Mouse (Mus musculus): ENCODE data around the gene Tpmt. TPM values are rescaled to one million over a fixed set of nuclear protein-coding genes. Genes with fewer than 3 reads are reported as not detected.

The Tpmt gene
- polyA plus RNA-seq, 1 experiment from 2014 or later, result 23.6 TPM

DNA sequence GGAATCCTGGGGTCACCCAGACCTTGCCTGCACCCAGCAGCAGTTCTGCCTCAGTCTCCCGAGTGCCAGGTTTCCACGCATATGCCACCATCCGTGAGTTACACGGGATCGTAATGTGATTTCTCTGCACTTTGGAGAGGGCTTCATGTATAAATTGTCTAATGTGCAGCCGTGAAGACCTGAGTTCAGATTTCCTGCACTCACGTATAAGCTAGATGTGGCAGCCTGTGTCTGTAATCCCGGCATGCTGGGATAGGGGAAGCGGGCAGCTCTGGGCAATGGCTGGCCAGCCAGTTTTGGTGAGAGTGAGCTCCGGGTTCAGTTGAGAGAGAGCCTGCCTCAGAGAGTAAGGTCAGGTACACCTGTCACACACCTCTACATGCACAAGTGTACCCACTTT lies 22.0 kb upstream of the Tpmt start:
- no peak for ATAC-seq (replicated peaks)
- H3K27ac ChIP-seq (replicated peaks), result no peak overlapping the region
- H3K4me2 ChIP-seq (replicated peaks), result no peak overlapping the region
- no peaks in the 10 kb centered on the region for H3K9me3 ChIP-seq
- no peak overlapping the region for H3K4me3 ChIP-seq
- H3K27me3 ChIP-seq, result no peaks in the 10 kb centered on the region
- no peak overlapping the region for H3K9ac ChIP-seq (replicated peaks)
- H3K4me1 ChIP-seq, result no peaks in the 10 kb centered on the region
- peaks cover 48% of the 10 kb centered on the region for H3K36me3 ChIP-seq
- 97% methylated on average over 10 of the region's 10 CpGs for WGBS

DNA sequence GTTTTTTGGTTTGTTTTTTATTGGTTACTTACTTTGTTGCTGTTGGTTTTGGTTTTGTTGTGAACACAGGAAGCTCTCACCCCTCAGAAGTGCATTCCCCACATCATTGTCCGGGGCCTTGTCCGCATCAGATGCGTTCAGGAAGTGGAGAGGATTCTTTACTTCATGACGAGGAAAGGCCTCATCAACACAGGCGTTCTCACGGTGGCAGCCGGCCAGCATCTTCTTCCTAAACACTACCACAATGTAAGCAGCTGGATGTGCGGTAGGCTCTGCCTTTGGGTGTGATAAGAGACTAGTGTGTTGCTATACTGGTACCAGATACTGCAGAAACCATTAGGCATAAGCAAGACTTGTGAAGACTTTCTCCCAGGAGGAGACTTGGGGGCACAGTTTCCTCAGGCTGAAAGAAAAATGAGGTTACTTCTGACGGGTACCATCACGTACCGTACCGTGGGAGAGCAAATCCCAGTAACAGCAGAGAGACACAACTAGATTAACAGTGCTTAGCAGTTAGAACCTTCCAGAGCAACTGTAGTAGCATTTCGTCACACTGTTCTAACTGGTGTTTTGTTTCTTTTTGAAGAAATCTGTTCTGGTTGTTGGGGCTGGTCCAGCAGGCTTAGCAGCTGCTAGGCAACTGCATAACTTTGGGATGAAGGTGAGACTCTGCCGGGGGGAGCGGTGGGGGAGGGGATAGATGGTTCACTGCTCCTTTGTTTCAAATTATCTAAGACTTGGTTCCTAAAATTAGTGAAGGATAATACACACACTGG lies 19.6 kb upstream of the Tpmt start:
- no peak overlapping the region for H3K9ac ChIP-seq (replicated peaks)
- no peak overlapping the region for H3K4me2 ChIP-seq (replicated peaks)
- H3K36me3 ChIP-seq, result peaks cover 63% of the 10 kb centered on the region
- H3K9me3 ChIP-seq, result no peaks in the 10 kb centered on the region
- H3K4me3 ChIP-seq, result no peak overlapping the region
- WGBS, result 85% methylated on average over 15 of the region's 15 CpGs
- H3K27me3 ChIP-seq, result no peaks in the 10 kb centered on the region
- no peak overlapping the region for H3K27ac ChIP-seq (replicated peaks)
- no peaks in the 10 kb centered on the region for H3K4me1 ChIP-seq
- ATAC-seq (replicated peaks), result no peak

DNA sequence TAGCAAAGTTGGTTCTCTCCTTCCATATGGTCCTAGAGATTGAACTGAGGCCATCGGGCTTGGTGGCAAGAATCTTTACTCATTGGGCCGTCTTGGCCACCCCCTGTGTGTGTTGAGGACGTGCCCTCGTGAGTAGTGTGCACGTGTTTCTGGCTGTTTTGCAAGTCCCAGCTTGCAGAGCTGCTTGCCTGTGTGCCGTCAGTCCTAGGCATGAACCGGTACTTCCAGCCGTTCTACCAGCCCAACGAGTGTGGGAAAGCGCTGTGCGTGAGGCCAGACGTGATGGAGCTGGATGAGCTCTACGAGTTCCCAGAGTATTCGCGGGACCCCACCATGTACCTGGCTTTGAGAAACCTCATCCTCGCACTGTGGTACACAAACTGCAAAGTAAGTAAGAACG lies 18.2 kb upstream of the Tpmt start:
- WGBS, result 92% methylated on average over 17 of the region's 17 CpGs
- no peak for ATAC-seq (replicated peaks)

DNA sequence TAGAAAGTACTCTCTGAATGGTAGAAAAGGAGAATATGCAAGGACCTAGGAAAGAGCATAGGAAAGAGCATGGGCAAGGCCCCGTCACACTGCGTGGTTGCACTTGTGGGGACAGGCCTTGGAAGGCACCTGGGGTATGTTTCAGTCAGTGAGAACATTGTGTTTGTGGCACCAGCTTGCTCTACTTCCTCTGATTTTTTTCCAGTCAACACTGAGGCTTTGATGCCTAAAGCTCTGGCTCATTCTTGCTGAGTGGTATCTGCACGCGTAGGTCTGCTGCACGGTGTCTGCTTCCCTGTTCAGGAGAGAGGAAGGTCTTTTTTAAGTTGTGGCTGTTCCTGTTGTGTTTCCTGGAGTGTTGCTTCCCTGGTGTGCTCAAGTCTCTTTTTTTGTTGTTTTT lies 12.2 kb upstream of the Tpmt start:
- peaks cover 42% of the 10 kb centered on the region for H3K36me3 ChIP-seq
- H3K4me2 ChIP-seq (replicated peaks), result no peak overlapping the region
- no peak for ATAC-seq (replicated peaks)
- WGBS, result 91% methylated on average over 5 of the region's 5 CpGs
- no peak overlapping the region for H3K4me3 ChIP-seq
- peaks cover 6% of the 10 kb centered on the region; the same call in 1 of the 2 replicates for H3K4me1 ChIP-seq
- no peak overlapping the region for H3K9ac ChIP-seq (replicated peaks)
- no peaks in the 10 kb centered on the region for H3K9me3 ChIP-seq
- H3K27me3 ChIP-seq, result no peaks in the 10 kb centered on the region
- no peak overlapping the region for H3K27ac ChIP-seq (replicated peaks)

More for the DNA sequence above, 18.2 kb upstream of the Tpmt start:
- Histone ChIP-seq H3K27me3 (no peaks in the 10 kb centered on the region), H3K9me3 (no peaks in the 10 kb centered on the region), H3K36me3 (peaks cover 67% of the 10 kb centered on the region), H3K27ac (replicated peaks) (no peak overlapping the region), H3K4me1 (no peaks in the 10 kb centered on the region), H3K4me2 (replicated peaks) (no peak overlapping the region), H3K9ac (replicated peaks) (no peak overlapping the region), H3K4me3 (no peak overlapping the region)

DNA sequence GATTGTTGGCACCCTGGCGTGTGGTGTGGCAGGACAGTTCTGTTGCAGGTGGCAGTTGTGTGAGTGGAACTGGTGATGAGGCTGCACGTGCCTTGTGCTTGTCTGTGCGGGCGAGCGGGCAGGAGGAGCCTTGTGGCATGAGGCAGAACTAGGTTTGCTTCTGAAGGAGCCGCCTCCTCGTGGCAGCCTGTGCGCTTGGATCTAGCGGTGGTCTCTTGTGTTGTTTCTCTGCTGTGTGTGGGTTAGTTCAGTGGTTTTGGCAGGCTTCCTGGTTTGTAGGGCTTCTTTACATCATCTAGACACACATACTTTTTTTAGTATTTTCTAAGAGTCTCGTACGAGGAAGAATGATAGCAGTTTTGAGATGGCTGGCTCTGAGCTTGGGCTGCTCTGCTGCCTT lies 11.6 kb upstream of the Tpmt start:
- Histone ChIP-seq H3K4me3 (no peak overlapping the region), H3K36me3 (peaks cover 44% of the 10 kb centered on the region), H3K4me2 (replicated peaks) (no peak overlapping the region), H3K4me1 (peaks cover 6% of the 10 kb centered on the region; the same call in 1 of the 2 replicates), H3K9me3 (no peaks in the 10 kb centered on the region), H3K9ac (replicated peaks) (no peak overlapping the region), H3K27ac (replicated peaks) (no peak overlapping the region), H3K27me3 (no peaks in the 10 kb centered on the region)
- ATAC-seq (replicated peaks), result no peak
- WGBS, result 82% methylated on average over 11 of the region's 11 CpGs

DNA sequence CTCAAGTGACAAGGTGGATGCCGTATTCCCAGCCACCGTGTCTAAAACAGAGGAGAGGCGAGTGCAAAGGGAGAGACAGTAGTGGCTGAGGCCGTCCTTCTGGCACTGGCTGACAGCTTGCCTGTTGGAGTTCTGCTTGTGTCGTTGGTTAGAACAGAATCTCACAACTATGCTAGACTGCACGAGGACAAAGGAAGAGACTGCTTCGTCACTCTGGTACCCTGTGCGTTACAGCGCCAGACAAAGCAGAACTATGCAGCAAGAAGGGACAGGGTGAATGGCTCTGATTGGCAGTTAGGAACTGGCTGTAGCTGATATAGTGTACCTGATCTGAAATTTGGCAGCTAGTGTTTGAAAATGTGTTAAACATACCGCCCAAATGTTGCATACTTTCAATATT lies 9.4 kb upstream of the Tpmt start:
- Histone ChIP-seq H3K4me3 (no peak overlapping the region), H3K9me3 (no peaks in the 10 kb centered on the region), H3K36me3 (peaks cover 44% of the 10 kb centered on the region), H3K4me1 (peaks cover 6% of the 10 kb centered on the region; the same call in 1 of the 2 replicates), H3K9ac (replicated peaks) (no peak overlapping the region), H3K27me3 (no peaks in the 10 kb centered on the region), H3K27ac (replicated peaks) (peak overlapping the region; percentile 52), H3K4me2 (replicated peaks) (no peak overlapping the region)
- 22% methylated on average over 10 of the region's 10 CpGs for WGBS
- peak; percentile 78; the same call in 1 of the 2 replicates for ATAC-seq (replicated peaks)

DNA sequence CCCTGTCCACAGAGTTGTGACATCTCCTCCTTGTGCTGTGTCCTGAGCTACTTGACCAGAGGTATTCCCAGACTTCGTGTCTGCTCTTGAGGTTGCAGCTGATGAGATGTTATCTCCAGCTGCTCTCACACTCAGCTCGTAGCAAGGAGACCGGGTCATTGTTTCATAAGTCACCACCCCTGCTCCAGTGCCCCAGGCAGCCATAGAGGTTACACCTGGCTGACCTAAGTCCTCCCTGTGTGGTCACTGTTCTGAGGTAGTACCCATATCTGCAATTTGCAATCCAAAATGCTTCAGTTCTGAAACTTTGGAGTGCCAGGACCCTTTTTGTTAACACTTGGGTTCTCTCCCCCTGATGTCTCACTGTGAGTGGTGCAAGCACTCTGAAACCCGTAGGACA lies 5.5 kb upstream of the Tpmt start:
- Histone ChIP-seq H3K27me3 (no peaks in the 10 kb centered on the region), H3K9ac (replicated peaks) (no peak overlapping the region), H3K4me2 (replicated peaks) (no peak overlapping the region), H3K4me3 (no peak overlapping the region), H3K9me3 (no peaks in the 10 kb centered on the region), H3K4me1 (peaks cover 6% of the 10 kb centered on the region), H3K27ac (replicated peaks) (no peak overlapping the region), H3K36me3 (peaks cover 41% of the 10 kb centered on the region)
- 86% methylated on average over 4 of the region's 4 CpGs for WGBS
- no peak for ATAC-seq (replicated peaks)

DNA sequence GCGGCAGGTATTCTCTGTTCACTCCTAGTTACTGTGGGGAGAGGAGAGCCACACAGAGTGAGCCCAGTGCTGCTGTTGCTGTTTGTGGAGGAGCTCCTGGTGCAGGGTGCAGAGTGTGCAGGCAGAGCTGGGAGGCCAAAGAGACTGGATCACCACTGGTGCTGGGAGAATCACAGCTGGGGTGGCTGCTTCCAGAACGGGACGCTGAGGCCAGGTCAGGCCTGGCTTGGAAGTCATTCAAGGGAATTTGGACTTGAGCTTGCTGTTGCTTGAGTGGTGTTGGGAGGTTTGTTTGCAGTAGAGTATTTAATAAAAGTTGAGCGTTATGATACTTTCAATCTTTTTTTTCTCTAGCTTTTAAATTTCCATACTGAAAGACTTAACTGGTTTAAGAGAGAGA lies 3.5 kb upstream of the Tpmt start:
- H3K4me3 ChIP-seq, result no peak overlapping the region
- no peaks in the 10 kb centered on the region for H3K9me3 ChIP-seq
- no peak overlapping the region for H3K4me2 ChIP-seq (replicated peaks)
- no peak overlapping the region for H3K27ac ChIP-seq (replicated peaks)
- no peak for ATAC-seq (replicated peaks)
- no peak overlapping the region for H3K9ac ChIP-seq (replicated peaks)
- H3K27me3 ChIP-seq, result no peaks in the 10 kb centered on the region
- whole genome bisulfite sequencing, result 93% methylated on average over 4 of the region's 4 CpGs
- H3K4me1 ChIP-seq, result peaks cover 11% of the 10 kb centered on the region
- H3K36me3 ChIP-seq, result peaks cover 35% of the 10 kb centered on the region

DNA sequence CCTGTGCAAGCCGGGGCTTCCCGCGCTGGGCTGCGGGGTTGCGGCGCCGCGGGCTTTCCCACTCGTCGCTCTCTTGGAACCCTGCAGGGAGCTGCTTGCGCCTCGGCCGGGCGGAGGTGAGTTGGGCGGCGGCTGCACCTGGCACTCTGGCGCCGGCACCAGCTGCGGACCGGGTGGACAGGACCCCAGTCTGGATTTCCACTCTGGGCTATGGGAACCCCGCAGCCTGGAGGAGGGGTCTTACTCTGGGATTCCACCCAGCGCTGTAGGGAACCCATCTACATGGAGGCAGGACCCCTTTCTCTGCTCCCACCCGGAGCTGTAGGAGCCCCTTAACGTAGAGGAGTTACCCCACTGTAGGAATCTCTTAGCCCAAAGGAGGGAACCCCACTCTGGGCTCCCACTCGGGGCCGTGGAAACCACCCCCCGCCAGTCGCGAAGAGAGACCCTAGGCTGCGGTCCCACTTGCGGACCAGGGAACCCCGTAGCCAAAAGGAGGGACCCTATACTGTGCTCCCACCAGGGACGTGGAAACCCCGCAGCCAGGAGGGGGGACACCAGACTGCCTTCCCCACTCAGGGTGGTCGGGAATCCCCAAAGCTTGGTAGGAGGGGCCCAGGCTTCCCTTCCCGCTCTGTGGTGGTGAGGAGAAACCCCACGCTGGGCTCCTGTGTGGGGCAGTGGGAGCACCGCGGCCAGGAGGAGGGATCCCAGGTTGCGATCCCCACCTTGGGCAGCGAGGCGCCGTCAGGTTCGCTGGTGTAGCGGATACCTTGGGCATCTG lies 512 bp downstream of the Tpmt start:
- peaks cover 17% of the 10 kb centered on the region for H3K4me1 ChIP-seq
- H3K9me3 ChIP-seq, result no peaks in the 10 kb centered on the region
- WGBS, result under 1% methylated on average over 45 of the region's 45 CpGs
- ATAC-seq (replicated peaks), result peak; percentile 55
- H3K4me2 ChIP-seq (replicated peaks), result peak overlapping the region; percentile 95
- H3K4me3 ChIP-seq, result peak overlapping the region; percentile 86
- H3K27me3 ChIP-seq, result no peaks in the 10 kb centered on the region
- peak overlapping the region; percentile 70 for H3K27ac ChIP-seq (replicated peaks)
- H3K9ac ChIP-seq (replicated peaks), result peak overlapping the region; percentile 80
- H3K36me3 ChIP-seq, result peaks cover 6% of the 10 kb centered on the region; the same call in 1 of the 2 replicates

DNA sequence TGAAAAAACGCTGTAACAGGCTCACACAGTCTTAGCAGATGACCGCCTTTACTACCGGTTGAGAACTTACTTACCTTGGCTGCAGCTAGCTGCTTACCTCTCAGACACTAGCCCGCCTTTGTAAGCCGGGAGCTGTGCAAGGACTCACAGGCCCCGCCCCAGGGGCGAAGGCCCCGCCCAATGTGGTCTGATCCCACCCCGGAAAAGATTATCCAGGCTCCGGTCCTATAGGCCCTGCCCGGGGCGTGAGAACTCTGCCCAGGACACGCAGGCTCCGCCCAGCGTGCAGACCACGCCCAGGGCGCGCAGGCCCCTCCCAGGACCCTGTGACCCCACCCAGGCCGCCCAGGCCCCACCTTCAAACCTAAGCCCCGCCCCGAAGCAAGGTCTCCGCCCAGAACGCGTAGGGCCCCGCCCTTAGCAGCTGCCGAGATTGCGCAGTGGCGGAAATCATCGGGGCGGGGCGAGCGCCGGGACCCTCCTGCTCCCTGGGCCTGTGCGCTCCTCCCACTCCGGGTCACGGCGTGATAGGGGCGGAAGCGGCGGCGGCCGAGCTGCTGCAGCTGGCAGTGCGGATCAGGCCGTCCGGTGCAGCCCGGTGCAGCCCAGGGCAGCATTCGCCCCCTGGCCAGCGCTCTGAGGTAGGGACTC lies 1.4 kb downstream of the Tpmt start, which contains the start of gene Kdm1b:
Kdm1b (plus strand) TSS at position 470 of the 651 bp plus-strand sequence.
- Histone ChIP-seq H3K36me3 (no peaks in the 10 kb centered on the region), H3K9me3 (no peaks in the 10 kb centered on the region), H3K27me3 (no peaks in the 10 kb centered on the region), H3K27ac (replicated peaks) (peak within 1 kb of the TSS; percentile 70), H3K4me3 (peak within 1 kb of the TSS; percentile 86), H3K9ac (replicated peaks) (peak within 1 kb of the TSS; percentile 80), H3K4me1 (peaks cover 17% of the 10 kb centered on the region), H3K4me2 (replicated peaks) (peak within 1 kb of the TSS; percentile 95)
- WGBS, result under 1% methylated on average over 47 of the region's 48 CpGs
- ATAC-seq (replicated peaks), result peak; percentile 95

DNA sequence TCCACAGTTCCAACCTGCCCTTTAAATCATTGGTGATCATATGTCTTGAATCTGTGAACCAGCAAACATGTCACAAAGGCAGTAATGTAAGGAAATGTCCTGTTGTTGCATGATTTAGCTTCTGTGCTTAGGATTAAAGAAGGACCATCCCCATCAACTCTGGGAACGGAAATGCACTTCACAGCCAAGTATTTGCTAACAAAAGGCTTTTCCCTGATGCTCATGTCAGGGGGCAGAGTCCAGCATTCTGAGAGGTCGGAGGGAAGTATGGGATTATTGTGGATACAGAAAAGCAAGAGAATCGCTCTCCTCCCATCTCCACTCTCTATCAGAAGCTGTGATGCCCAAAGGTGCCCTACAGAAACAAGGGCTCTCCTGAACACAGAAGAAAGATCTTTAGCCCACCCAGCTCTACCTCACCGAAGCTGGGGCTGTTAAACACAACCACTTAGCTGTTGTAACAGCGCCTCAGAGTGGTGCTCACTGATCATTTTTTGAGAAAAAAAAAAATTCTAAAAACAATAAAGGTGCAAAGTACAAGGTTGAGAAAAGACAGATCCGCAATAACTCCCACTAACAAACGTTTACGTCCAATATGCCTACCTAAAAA lies 2.4 kb downstream of the Tpmt start:
- no peak overlapping the region for H3K9ac ChIP-seq (replicated peaks)

More for the DNA sequence above, 2.4 kb downstream of the Tpmt start:
- H3K4me1 ChIP-seq, result peaks cover 17% of the 10 kb centered on the region
- no peak for ATAC-seq (replicated peaks)
- 0 out of 2 replicates have a peak, but pooled peaks cover 5% of the 10 kb centered on the region for H3K36me3 ChIP-seq
- H3K9me3 ChIP-seq, result no peaks in the 10 kb centered on the region
- H3K27me3 ChIP-seq, result no peaks in the 10 kb centered on the region
- H3K4me2 ChIP-seq (replicated peaks), result peak overlapping the region; percentile 95
- 44% methylated on average over 8 of the region's 8 CpGs for WGBS
- peak overlapping the region; percentile 86 for H3K4me3 ChIP-seq
- H3K27ac ChIP-seq (replicated peaks), result 0 out of 2 replicates have a peak overlapping the region, but pooled peaks have one; percentile 70
